Mouse (Mus musculus): ENCODE data around the gene Bhlhe40.

DNA sequence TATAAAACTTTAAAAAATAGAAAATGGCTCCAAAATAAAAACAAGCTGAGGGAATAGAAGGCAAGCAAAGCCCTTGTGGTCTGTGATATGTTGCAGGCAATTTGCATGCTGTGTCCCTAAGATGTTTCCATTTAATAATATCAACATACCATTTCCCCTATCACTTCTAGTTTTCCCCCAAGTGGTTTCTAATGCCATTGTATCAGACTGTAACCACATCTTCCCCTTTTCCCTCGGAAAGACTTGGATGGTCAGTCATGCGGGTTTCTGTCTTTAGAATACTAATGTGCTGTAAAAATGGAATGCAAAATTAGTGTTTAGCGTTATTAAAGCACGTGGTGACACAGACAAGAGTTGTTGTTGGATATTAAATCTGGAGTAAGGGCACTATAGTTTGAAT lies 35.5 kb upstream of the Bhlhe40 start:
- no peak for TF ChIP-seq CTCF (IDR thresholded peaks at IDR 0.05; ENCODE audit: low read depth, low read length)
- TF ChIP-seq POLR2AphosphoS5 (IDR thresholded peaks at IDR 0.05; ENCODE audit: insufficient replicate concordance, low read depth, low read length) = no peak
- no peak for TF ChIP-seq GATA2 (IDR thresholded peaks at IDR 0.05; ENCODE audit: borderline replicate concordance, low read depth, low read length)
- no peak for TF ChIP-seq TAL1 (conservative IDR thresholded peaks at IDR 0.05; ENCODE audit: low read depth, low read length)
- TF ChIP-seq GATA1 (IDR thresholded peaks at IDR 0.05; ENCODE audit: borderline replicate concordance, low read length) = no peak

All from G1E (cell line).